Mouse (Mus musculus) neural tube, embryonic 15.5 days (tissue): ENCODE measurements around the gene Cask. TPM values are rescaled to one million over a fixed set of nuclear protein-coding genes. Genes with fewer than 3 reads are reported as not detected.

ENCODE experiments used
- ATAC-seq: fragments of 200-750 bp; cut with Nextera tagmentation; 2 replicates; pipeline ENCODE4 v1.8.0; 2017; ENCODE audit warnings: mild to moderate bottlenecking, moderate TSS enrichment, moderate library complexity; ENCODE audit not compliant: low FRiP score
- H3K27ac ChIP-seq: fragments of 300-500 bp; sonication (generic); replicated peaks from 2 replicates; pipeline ENCODE4 v1.5.1; 2015; ENCODE audit warnings: mild to moderate bottlenecking, inconsistent platforms
- H3K27me3 ChIP-seq: fragments of 300-500 bp; sonication (generic); replicated peaks from 2 replicates; pipeline ENCODE4 v1.6.1; 2015; ENCODE audit warnings: inconsistent platforms
- H3K36me3 ChIP-seq: fragments of 300-500 bp; sonication (generic); 2 replicates; pipeline ENCODE4 v1.6.1; 2015; ENCODE audit warnings: inconsistent platforms
- H3K4me1 ChIP-seq: fragments of 300-500 bp; sonication (generic); 2 replicates; pipeline ENCODE4 v1.6.1; 2015; ENCODE audit warnings: inconsistent platforms
- H3K4me2 ChIP-seq: fragments of 300-500 bp; sonication (generic); 2 replicates; pipeline ENCODE4 v1.6.1; 2015; ENCODE audit warnings: inconsistent platforms, mild to moderate bottlenecking, moderate library complexity
- H3K4me3 ChIP-seq: fragments of 300-500 bp; sonication (generic); replicated peaks from 2 replicates; pipeline ENCODE4 v1.5.1; 2015; ENCODE audit warnings: mild to moderate bottlenecking, inconsistent platforms
- H3K9ac ChIP-seq: fragments of 300-500 bp; sonication (generic); replicated peaks from 2 replicates; pipeline ENCODE4 v1.6.1; 2015; ENCODE audit warnings: mild to moderate bottlenecking, inconsistent platforms
- H3K9me3 ChIP-seq: fragments of 300-500 bp; sonication (generic); replicated peaks from 2 replicates; pipeline ENCODE4 v1.6.1; 2016; ENCODE audit warnings: inconsistent platforms
- WGBS: fragments of 180-500 bp; shearing (Covaris S2); methylation state at CpG from one replicate; pipeline ENCODE4 v1.1.7; 2015; ENCODE audit warnings: mixed read lengths; 5-methylcytosine and 5-hydroxymethylcytosine counted together
- polyA plus RNA-seq: library from polyadenylated mRNA; unstranded; fragments of >200 nt; fragmentation: Nextera tagmentation; extraction: Ambion mirVana; gene quantifications from 2 replicates; pipeline ENCODE4 v1.2.1, GENCODE M21; 2015

Gene Cask
- polyA plus RNA-seq, 1 experiment from 2014 or later = 57.1 TPM

DNA sequence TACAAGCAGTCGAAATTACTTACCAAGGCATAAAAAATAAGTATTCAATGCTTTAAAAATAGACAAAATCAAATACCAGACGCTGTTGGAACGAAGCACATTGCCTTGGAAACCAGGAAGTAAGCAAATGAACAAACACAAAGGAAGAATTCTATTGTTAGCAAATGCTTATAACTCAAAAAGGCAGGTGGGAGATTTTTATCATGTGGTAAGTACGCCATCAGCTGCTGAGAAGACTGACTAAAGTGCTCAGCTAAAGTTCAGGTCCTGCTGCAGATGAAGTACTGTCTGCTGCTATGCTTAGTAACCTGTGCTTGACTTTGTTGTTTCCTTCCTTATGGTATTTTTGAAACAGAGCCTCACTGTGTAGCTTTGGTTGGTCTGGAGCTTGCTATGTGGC is 232.7 kb downstream of the Cask start:
- no peak for ATAC-seq
- no peak overlapping the region for H3K9ac ChIP-seq
- 81% methylated on average over 4 of the region's 4 CpGs for WGBS

DNA sequence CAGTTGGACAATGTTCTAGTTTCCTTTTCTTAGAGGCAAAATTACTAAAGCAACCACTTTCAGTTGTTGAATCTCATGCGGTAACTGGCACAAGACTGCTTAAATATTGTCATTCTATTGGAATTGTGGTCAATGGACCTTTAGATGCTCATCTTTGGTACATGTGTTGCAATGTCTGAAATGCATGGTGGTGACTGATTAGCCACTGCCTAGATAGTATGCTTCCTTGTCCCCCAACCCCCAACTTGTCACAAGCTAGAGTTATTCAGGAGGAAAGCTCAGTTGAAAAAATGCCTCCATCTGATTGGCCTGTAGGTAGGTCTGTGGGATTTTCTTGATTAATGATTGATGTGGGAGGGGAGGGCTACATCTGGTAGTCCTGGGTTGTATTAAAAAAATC is 233.9 kb downstream of the Cask start:
- peaks cover 5% of the 10 kb centered on the region; the same call in 1 of the 2 replicates for H3K36me3 ChIP-seq
- H3K27me3 ChIP-seq = no peaks in the 10 kb centered on the region
- H3K9ac ChIP-seq = no peak overlapping the region
- H3K4me3 ChIP-seq = no peak overlapping the region
- no peaks in the 10 kb centered on the region for H3K4me1 ChIP-seq
- no peak overlapping the region for H3K27ac ChIP-seq
- no peak for ATAC-seq
- no peaks in the 10 kb centered on the region for H3K9me3 ChIP-seq
- 96% methylated on average over 1 of the region's 1 CpGs for WGBS
- H3K4me2 ChIP-seq = no peak overlapping the region

More for the DNA sequence above, 232.7 kb downstream of the Cask start:
- H3K4me1 ChIP-seq = no peaks in the 10 kb centered on the region
- H3K9me3 ChIP-seq = no peaks in the 10 kb centered on the region
- no peaks in the 10 kb centered on the region for H3K36me3 ChIP-seq
- no peak overlapping the region for H3K4me3 ChIP-seq
- H3K4me2 ChIP-seq = no peak overlapping the region
- H3K27me3 ChIP-seq = no peaks in the 10 kb centered on the region
- H3K27ac ChIP-seq = no peak overlapping the region

DNA sequence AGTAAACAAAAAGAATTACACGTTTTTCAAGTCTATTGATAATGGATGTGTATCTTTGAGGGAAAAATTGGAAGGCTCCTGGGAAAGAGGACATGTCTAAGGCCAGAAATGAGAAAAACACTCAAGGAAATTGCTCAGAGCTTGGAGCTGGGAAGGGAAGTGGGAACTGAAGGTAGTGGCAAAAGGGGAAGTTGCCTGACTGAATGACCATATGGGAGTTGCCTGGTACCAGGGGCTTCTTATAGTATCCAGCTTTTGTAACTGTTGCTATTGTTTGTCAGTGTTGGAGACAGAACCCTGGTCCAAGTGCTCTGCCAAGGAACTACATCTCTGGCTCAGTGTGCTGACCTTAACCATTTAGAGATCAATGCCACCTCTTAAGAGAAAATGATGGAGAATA is 234.4 kb downstream of the Cask start:
- no peak overlapping the region for H3K4me3 ChIP-seq
- H3K36me3 ChIP-seq = peaks cover 5% of the 10 kb centered on the region; the same call in 1 of the 2 replicates
- no peaks in the 10 kb centered on the region for H3K9me3 ChIP-seq
- 56% methylated on average over 1 of the region's 1 CpGs for WGBS
- no peak overlapping the region for H3K4me2 ChIP-seq
- H3K27ac ChIP-seq = no peak overlapping the region
- no peaks in the 10 kb centered on the region for H3K4me1 ChIP-seq
- no peak for ATAC-seq
- no peak overlapping the region for H3K9ac ChIP-seq
- no peaks in the 10 kb centered on the region for H3K27me3 ChIP-seq

- Histone ChIP-seq H3K9me3 (no peaks in the 10 kb centered on the region), H3K4me1 (no peaks in the 10 kb centered on the region), H3K4me3 (no peak overlapping the region), H3K9ac (no peak overlapping the region), H3K36me3 (peaks cover 5% of the 10 kb centered on the region; the same call in 1 of the 2 replicates), H3K27ac (no peak overlapping the region), H3K4me2 (no peak overlapping the region), H3K27me3 (no peaks in the 10 kb centered on the region)
- no peak for ATAC-seq
- WGBS = 87% methylated on average over 2 of the region's 2 CpGs
These were observed 239.1 kb downstream of the Cask start for GRCm38 (mm10) chrX:13612115-13612514.

- no peak overlapping the region for H3K27ac ChIP-seq
- no peaks in the 10 kb centered on the region for H3K27me3 ChIP-seq
- H3K4me2 ChIP-seq = no peak overlapping the region
- no peaks in the 10 kb centered on the region for H3K4me1 ChIP-seq
- H3K9ac ChIP-seq = no peak overlapping the region
- ATAC-seq = no peak
- peaks cover 5% of the 10 kb centered on the region; the same call in 1 of the 2 replicates for H3K36me3 ChIP-seq
- WGBS = 92% methylated on average over 5 of the region's 5 CpGs
- no peaks in the 10 kb centered on the region for H3K9me3 ChIP-seq
- H3K4me3 ChIP-seq = no peak overlapping the region
These were observed 240.1 kb downstream of the Cask start for GRCm38 (mm10) chrX:13611114-13611513.

GRCm38 (mm10) chrX:13607752-13608151 is 243.4 kb downstream of the Cask start:
- no peak for ATAC-seq
- Histone ChIP-seq H3K27me3 (no peaks in the 10 kb centered on the region), H3K9me3 (no peaks in the 10 kb centered on the region), H3K4me3 (no peak overlapping the region), H3K4me2 (no peak overlapping the region), H3K9ac (no peak overlapping the region), H3K36me3 (no peaks in the 10 kb centered on the region), H3K27ac (no peak overlapping the region), H3K4me1 (no peaks in the 10 kb centered on the region)
- 45% methylated on average over 3 of the region's 3 CpGs for WGBS

DNA sequence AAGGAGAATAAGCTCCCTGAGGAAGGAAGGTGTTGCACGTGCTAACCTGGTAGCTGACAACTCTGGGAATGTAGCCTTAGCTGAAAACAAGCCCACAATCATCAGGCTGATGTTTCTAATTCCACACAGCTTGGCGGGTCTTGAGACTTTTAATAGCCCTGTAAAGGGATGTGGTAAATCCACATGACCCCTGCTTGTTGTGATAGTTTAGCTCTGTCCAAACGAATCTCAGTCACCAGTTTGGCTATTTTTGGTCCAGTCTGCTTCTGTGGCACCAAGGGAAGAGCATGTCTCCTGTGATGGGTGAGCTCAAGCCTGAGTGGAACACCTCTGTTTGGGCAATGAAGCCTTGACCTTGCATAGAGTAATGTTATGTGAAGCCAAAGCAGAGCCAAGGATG is 244.4 kb downstream of the Cask start:
- Histone ChIP-seq H3K27me3 (no peaks in the 10 kb centered on the region), H3K27ac (no peak overlapping the region), H3K36me3 (no peaks in the 10 kb centered on the region), H3K9ac (no peak overlapping the region), H3K4me2 (no peak overlapping the region), H3K9me3 (no peaks in the 10 kb centered on the region), H3K4me3 (no peak overlapping the region), H3K4me1 (no peaks in the 10 kb centered on the region)
- 69% methylated on average over 3 of the region's 3 CpGs for WGBS
- no peak for ATAC-seq

DNA sequence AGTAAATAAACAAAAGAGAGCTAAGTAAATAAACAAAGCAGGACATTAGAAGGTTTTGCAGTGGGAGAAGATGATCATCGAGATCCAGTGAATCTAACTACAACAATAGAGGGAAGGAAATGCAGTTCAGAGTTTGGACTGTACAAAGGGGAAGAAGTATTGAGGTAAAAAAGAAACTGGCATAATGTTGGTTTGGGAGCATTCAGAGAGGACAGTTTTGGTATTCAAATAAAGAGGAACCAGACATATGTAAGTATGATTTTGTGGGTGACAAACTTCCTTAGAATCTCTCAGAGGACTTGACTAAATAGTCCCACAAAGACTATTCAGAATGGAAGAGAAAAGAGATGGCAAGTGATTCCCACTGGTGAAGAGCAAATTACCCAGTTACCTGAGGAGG is 251.2 kb downstream of the Cask start:
- ATAC-seq = no peak
- 90% methylated on average over 1 of the region's 1 CpGs for WGBS
- Histone ChIP-seq H3K9me3 (no peaks in the 10 kb centered on the region), H3K4me3 (no peak overlapping the region), H3K4me2 (no peak overlapping the region), H3K9ac (no peak overlapping the region), H3K27me3 (no peaks in the 10 kb centered on the region), H3K27ac (no peak overlapping the region), H3K36me3 (no peaks in the 10 kb centered on the region), H3K4me1 (no peaks in the 10 kb centered on the region)

DNA sequence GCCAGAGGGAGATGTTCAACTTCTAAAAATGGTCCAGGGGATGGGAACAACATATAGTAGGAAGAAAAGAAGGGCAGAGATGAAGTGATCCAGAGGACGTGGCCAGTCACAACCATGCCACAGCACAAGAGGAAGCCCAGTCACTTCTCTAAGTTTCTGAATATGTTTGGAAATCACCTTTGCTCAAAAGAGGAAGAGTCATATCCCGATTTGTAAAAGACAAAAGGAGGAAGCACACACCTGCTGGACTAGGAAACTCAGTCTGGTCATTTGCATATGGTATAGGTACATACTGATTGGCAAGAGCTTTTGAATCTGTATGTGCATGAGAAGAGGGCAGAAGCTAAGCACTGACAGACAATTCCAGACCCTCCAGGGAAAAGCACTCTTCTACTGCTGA is 251.8 kb downstream of the Cask start:
- no peaks in the 10 kb centered on the region for H3K4me1 ChIP-seq
- 78% methylated on average over 2 of the region's 2 CpGs for WGBS
- H3K27ac ChIP-seq = no peak overlapping the region
- H3K4me3 ChIP-seq = no peak overlapping the region
- no peaks in the 10 kb centered on the region for H3K9me3 ChIP-seq
- H3K27me3 ChIP-seq = no peaks in the 10 kb centered on the region
- H3K36me3 ChIP-seq = no peaks in the 10 kb centered on the region
- H3K4me2 ChIP-seq = no peak overlapping the region
- ATAC-seq = no peak
- no peak overlapping the region for H3K9ac ChIP-seq

DNA sequence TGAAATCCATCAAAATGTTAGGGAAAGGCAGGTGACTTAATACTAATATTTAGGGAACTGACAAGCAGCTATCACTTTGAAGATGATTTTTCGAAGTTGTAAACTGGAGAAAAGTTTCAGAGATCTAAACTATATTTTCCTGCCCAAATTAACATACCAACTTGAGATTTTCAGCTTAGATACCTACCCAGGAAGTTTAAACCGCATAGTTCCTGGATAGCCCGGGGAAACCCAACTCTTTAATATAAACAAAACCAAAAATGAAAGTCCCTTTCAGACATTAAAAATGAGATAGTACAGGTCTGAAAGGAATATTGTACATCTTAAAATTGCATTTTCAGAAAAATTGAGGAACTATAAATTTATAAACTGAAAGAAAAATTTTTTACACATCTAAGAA is 273.5 kb downstream of the Cask start:
- WGBS = 88% methylated on average over 3 of the region's 3 CpGs
- ATAC-seq = no peak
- H3K27me3 ChIP-seq = no peaks in the 10 kb centered on the region
- H3K36me3 ChIP-seq = no peaks in the 10 kb centered on the region
- H3K4me2 ChIP-seq = no peak overlapping the region
- no peaks in the 10 kb centered on the region for H3K9me3 ChIP-seq
- H3K9ac ChIP-seq = no peak overlapping the region
- H3K27ac ChIP-seq = no peak overlapping the region
- no peaks in the 10 kb centered on the region for H3K4me1 ChIP-seq
- no peak overlapping the region for H3K4me3 ChIP-seq

- H3K9me3 ChIP-seq = no peaks in the 10 kb centered on the region
- ATAC-seq = no peak
- H3K27ac ChIP-seq = no peak overlapping the region
- no peaks in the 10 kb centered on the region for H3K4me1 ChIP-seq
- no peak overlapping the region for H3K9ac ChIP-seq
- no peak overlapping the region for H3K4me3 ChIP-seq
- no peaks in the 10 kb centered on the region for H3K27me3 ChIP-seq
- H3K36me3 ChIP-seq = no peaks in the 10 kb centered on the region
- 54% methylated on average over 2 of the region's 2 CpGs for WGBS
- no peak overlapping the region for H3K4me2 ChIP-seq
These were observed 274.6 kb downstream of the Cask start for GRCm38 (mm10) chrX:13576606-13577005.

- Histone ChIP-seq H3K9ac (no peak overlapping the region), H3K36me3 (no peaks in the 10 kb centered on the region), H3K27ac (no peak overlapping the region), H3K27me3 (no peaks in the 10 kb centered on the region), H3K4me3 (no peak overlapping the region), H3K9me3 (no peaks in the 10 kb centered on the region), H3K4me2 (no peak overlapping the region), H3K4me1 (no peaks in the 10 kb centered on the region)
- 95% methylated on average over 3 of the region's 3 CpGs for WGBS
- no peak for ATAC-seq
These were observed 276.3 kb downstream of the Cask start for GRCm38 (mm10) chrX:13574872-13575271.

GRCm38 (mm10) chrX:13574298-13574697 is 276.9 kb downstream of the Cask start:
- H3K9me3 ChIP-seq = no peaks in the 10 kb centered on the region
- H3K4me2 ChIP-seq = no peak overlapping the region
- 66% methylated on average over 2 of the region's 2 CpGs for WGBS

More at GRCm38 (mm10) chrX:13574298-13574697, 276.9 kb downstream of the Cask start:
- Histone ChIP-seq H3K27me3 (no peaks in the 10 kb centered on the region), H3K4me3 (no peak overlapping the region), H3K4me1 (no peaks in the 10 kb centered on the region), H3K27ac (no peak overlapping the region), H3K36me3 (no peaks in the 10 kb centered on the region), H3K9ac (no peak overlapping the region)
- no peak for ATAC-seq
